Mouse (Mus musculus) heart, postnatal 0 days (tissue): ENCODE results near the gene Rnase11. TPM values are rescaled to one million over a fixed set of nuclear protein-coding genes. Genes with fewer than 3 reads are reported as not detected.

Source experiments
- ATAC-seq: fragments of 200-750 bp; cut with Nextera tagmentation; 2 replicates; pipeline ENCODE4 v1.8.0; 2017; ENCODE audit warnings: low read depth, moderate number of reproducible peaks, moderate library complexity; ENCODE audit not compliant: insufficient read depth
- DNase-seq: peaks from one replicate; pipeline ENCODE4 v3.0.0-alpha.2; 2016; ENCODE audit warnings: low spot score
- H3K27ac ChIP-seq: fragments of 300-500 bp; sonication (generic); 2 replicates; pipeline ENCODE4 v1.5.1; 2014; ENCODE audit warnings: low read depth, mild to moderate bottlenecking
- H3K27me3 ChIP-seq: fragments of 300-500 bp; sonication (generic); 2 replicates; pipeline ENCODE4 v1.6.1; 2014; ENCODE audit warnings: low read length, mixed read lengths; ENCODE audit not compliant: control insufficient read depth, insufficient read depth
- H3K36me3 ChIP-seq: fragments of 300-500 bp; sonication (generic); replicated peaks from 2 replicates; pipeline ENCODE4 v1.6.1; 2014; ENCODE audit warnings: low read length, mixed read lengths; ENCODE audit not compliant: control insufficient read depth, insufficient read depth
- H3K4me1 ChIP-seq: fragments of 300-500 bp; sonication (generic); 2 replicates; pipeline ENCODE4 v1.6.1; 2014; ENCODE audit warnings: antibody characterized with exemption; ENCODE audit not compliant: control insufficient read depth, insufficient read depth
- H3K4me2 ChIP-seq: fragments of 300-500 bp; sonication (generic); 2 replicates; pipeline ENCODE4 v1.6.1; 2014; ENCODE audit warnings: low read depth, mild to moderate bottlenecking, low read length, moderate library complexity
- H3K4me3 ChIP-seq: fragments of 300-500 bp; sonication (generic); 2 replicates; pipeline ENCODE4 v1.5.1; 2014; ENCODE audit warnings: low read depth, low read length
- H3K9ac ChIP-seq: fragments of 300-500 bp; sonication (generic); replicated peaks from 2 replicates; pipeline ENCODE4 v1.6.1; 2014; ENCODE audit warnings: low read depth, low read length, mixed read lengths
- H3K9me3 ChIP-seq: fragments of 300-500 bp; sonication (generic); replicated peaks from 2 replicates; pipeline ENCODE4 v1.6.1; 2016; ENCODE audit warnings: low read length; ENCODE audit not compliant: control insufficient read depth
- CTCF ChIP-seq: IDR thresholded peaks from 2 replicates; pipeline ENCODE4 v1.5.1; 2016; ENCODE audit warnings: antibody characterized with exemption, control low read depth, low read depth
- EP300 ChIP-seq: IDR thresholded peaks from 2 replicates; pipeline ENCODE4 v1.6.1; 2016; ENCODE audit warnings: antibody characterized with exemption, low read depth
- WGBS: fragments of 180-500 bp; shearing (Covaris S2); extraction: QIAGEN DNeasy Blood & Tissue Kit; methylation state at CpG from one replicate; pipeline ENCODE4 v1.1.7; 2014; 5-methylcytosine and 5-hydroxymethylcytosine counted together
- polyA plus RNA-seq: library from polyadenylated mRNA; unstranded; fragments of >200 nt; fragmentation: Nextera tagmentation; extraction: Ambion mirVana; gene quantifications from 2 replicates; pipeline ENCODE4 v1.2.1, GENCODE M21; 2015
- total RNA-seq: library from RNA; depleted of rRNA; stranded (reverse); fragments of >200 nt; gene quantifications from 2 replicates; pipeline ENCODE4 v1.2.3, GENCODE M21; 2014; ENCODE audit warnings: low replicate concordance

Gene Rnase11
- total and polyA plus RNA-seq, 2 experiments from 2014 or later: not detected

GRCm38 (mm10) chr14:51094096-51094875, 44.3 kb upstream of the Rnase11 start:
- no peak for DNase-seq
- H3K27ac ChIP-seq: 0 out of 2 replicates have a peak overlapping the region, but pooled peaks have one; percentile 15
- 74% methylated on average over 5 of the region's 5 CpGs for WGBS

GRCm38 (mm10) chr14:51093496-51093895, 43.5 kb upstream of the Rnase11 start:
- Histone ChIP-seq H3K9me3 (no peaks in the 10 kb centered on the region), H3K4me1 (no peaks in the 10 kb centered on the region), H3K27me3 (no peaks in the 10 kb centered on the region), H3K9ac (no peak overlapping the region), H3K4me2 (no peak overlapping the region), H3K4me3 (no peak overlapping the region), H3K36me3 (no peaks in the 10 kb centered on the region), H3K27ac (no peak overlapping the region)
- ATAC-seq: no peak
- WGBS: 28% methylated on average over 3 of the region's 3 CpGs
- no peak for TF ChIP-seq CTCF
- TF ChIP-seq EP300: no peak
- no peak for DNase-seq

More at GRCm38 (mm10) chr14:51094096-51094875, 44.3 kb upstream of the Rnase11 start:
- Histone ChIP-seq H3K36me3 (no peaks in the 10 kb centered on the region), H3K27me3 (no peaks in the 10 kb centered on the region), H3K4me3 (no peak overlapping the region), H3K9ac (no peak overlapping the region), H3K4me2 (no peak overlapping the region), H3K4me1 (no peaks in the 10 kb centered on the region), H3K9me3 (no peaks in the 10 kb centered on the region)
- no peak for ATAC-seq
- no peak for TF ChIP-seq CTCF
- no peak for TF ChIP-seq EP300

GRCm38 (mm10) chr14:51092073-51092620, 42.2 kb upstream of the Rnase11 start:
- TF ChIP-seq CTCF (no peak), EP300 (no peak)
- H3K4me1 ChIP-seq: no peaks in the 10 kb centered on the region
- no peak overlapping the region for H3K9ac ChIP-seq
- DNase-seq: no peak
- peak overlapping the region; percentile 80 for H3K4me3 ChIP-seq
- ATAC-seq: no peak
- H3K27me3 ChIP-seq: no peaks in the 10 kb centered on the region
- H3K9me3 ChIP-seq: no peaks in the 10 kb centered on the region
- no peaks in the 10 kb centered on the region for H3K36me3 ChIP-seq
- WGBS: 64% methylated on average over 8 of the region's 8 CpGs
- H3K4me2 ChIP-seq: peak overlapping the region; percentile 83
- H3K27ac ChIP-seq: peak overlapping the region; percentile 87; the same call in 1 of the 2 replicates

GRCm38 (mm10) chr14:51090921-51091900, 41.2 kb upstream of the Rnase11 start, which contains the start of the genes Rnase4 and Ang:
TSS of gene Rnase4 (plus strand) at chr14:51091077.
TSS of gene Ang (plus strand) at chr14:51091150.
- Histone ChIP-seq H3K4me3 (peak within 1 kb of the TSS; percentile 80), H3K36me3 (no peaks in the 10 kb centered on the region), H3K4me1 (no peaks in the 10 kb centered on the region), H3K4me2 (peak within 1 kb of the TSS; percentile 83), H3K27me3 (no peaks in the 10 kb centered on the region), H3K9me3 (no peaks in the 10 kb centered on the region), H3K27ac (peak within 1 kb of the TSS; percentile 87), H3K9ac (peak within 1 kb of the TSS; percentile 66)
- TF ChIP-seq EP300: no peak
- no peak for TF ChIP-seq CTCF
- ATAC-seq (peak; percentile 31; the same call in 1 of the 2 replicates), DNase-seq (peak; percentile 72)
- WGBS: 8% methylated on average over 33 of the region's 33 CpGs

DNA sequence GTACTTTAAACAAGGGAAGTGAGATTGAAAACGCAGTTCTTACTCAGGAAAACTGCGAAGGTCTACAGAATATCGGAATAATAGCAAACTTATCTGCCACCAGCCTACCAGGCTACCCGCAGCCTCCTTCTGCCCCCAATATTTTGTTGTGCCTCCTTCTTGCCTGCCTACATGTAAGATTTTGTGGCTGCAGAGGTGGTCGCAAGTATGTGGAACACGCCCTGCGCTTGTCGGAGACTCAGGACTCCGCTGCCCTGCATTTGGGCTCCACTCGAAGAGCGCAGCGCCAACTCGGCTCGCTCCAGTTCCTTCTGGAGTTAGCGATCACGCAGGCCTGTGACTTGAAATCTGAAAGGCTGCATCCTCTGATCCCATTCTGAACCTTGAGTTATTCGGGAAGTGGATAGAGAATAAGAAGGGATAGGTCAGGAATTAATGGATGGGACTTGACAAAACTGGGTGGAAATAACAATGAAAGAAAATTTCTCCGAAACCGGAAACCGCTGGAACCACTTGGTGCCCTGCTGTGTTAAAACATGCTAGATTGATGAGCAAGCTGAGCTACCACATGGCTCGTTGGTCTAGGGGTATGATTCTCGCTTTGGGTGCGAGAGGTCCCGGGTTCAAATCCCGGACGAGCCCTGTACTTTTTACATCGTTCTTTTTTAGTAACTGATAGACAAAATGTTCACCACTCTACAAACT, 40.3 kb upstream of the Rnase11 start:
- no peak for TF ChIP-seq CTCF
- Histone ChIP-seq H3K9me3 (no peaks in the 10 kb centered on the region), H3K27me3 (no peaks in the 10 kb centered on the region), H3K4me3 (peak overlapping the region; percentile 80), H3K27ac (peak overlapping the region; percentile 87), H3K4me1 (no peaks in the 10 kb centered on the region), H3K36me3 (no peaks in the 10 kb centered on the region), H3K4me2 (peak overlapping the region; percentile 83), H3K9ac (peak overlapping the region; percentile 62)
- ATAC-seq (peak; percentile 45), DNase-seq (peak; percentile 69)
- WGBS: under 1% methylated on average over 27 of the region's 27 CpGs
